Mouse (Mus musculus) kidney, postnatal 25 days (tissue): Measurements from ENCODE around the gene Dennd2d.
A peak's percentile ranks its signal among the peaks of the same experiment; 100 is the strongest.

ENCODE experiments used
- DNase-seq, 2 experiments: peaks; one replicate each; pipeline ENCODE4 v3.0.0; 2021; ENCODE audit warnings: mixed read lengths in 2 of 2

Gene Dennd2d

DNA sequence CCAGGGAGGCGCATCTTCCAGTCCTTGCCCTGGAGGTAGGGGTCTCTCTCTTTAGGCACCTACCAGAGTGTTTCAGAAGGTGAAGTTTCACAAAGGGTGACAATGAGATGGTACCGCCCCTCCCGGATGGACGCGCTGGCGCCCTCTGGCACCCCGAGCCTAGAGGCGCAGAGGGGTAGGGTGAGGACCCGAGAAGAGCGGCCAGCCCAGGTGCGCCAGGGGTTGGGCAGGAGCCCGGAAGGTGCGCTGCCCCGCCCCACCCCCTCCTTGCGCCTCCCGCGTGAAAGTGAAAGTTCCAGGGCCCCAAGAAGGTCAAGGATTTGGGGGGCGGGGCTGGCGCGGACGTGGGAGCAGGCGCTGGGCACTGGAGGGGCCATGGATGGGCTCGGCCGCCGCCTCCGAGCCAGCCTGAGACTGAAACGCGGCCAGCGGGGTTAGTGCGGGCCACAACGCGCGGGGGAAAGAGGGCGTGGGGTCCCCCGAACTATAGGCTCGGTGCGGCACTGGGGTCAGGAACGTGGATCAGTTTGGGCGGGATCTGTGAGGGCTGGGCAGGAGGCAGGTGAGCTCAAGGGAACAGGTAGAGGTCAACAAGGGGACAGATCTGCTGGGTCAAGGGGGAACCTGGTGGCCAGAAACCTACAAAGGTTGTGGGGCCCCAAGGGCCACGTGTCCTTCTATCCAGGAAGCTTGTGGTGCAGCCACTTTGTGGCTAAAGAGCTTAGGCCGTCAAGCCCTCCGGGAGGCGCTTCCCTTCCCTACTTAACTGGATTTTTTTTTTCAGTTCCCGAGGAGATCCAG is at the start of gene Dennd2d:
Gene Dennd2d (plus strand): TSS at position 125 of the 801 bp plus-strand sequence.
- DNase-seq = peak; percentile 67 to 81

DNA sequence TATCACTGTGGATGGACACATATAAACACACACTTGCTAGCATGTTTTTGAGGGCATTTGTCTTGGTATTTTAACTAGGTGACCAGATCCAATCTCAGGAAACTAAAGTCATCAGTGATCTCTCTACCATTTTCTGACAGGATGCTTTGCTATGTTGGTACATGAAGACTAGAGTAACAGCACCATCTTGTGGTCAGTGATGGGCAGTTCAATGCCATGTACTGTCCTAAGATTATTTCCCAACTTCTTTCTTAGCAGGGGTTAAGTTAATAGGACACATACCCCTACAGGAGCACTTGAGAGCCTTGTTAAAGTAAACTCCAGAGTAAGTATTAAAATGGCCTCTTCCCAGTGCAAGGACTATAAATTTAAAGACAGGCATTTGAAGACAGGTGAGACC is 33.6 kb upstream of the Dennd2d start:
- DNase-seq = peak; percentile 39 to 47

DNA sequence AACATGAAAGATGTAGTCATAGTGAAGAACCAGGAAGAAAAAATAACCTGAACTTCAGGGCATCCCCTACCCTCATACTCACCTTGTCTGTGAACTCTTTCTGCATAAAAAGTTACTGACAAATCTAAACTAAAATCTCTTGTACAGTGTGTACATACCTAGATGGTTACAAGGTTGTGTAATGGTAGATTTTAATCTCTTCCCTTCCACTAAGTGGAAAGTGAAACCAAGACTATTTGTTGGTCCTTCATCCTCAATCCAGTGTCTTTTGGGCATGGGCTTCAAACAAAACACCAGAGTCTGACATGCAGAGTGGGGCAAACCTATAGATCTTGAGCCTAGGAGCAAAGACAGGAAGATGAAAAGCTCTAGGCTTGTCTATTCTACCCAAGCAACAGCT is 33.2 kb upstream of the Dennd2d start:
- no peak for DNase-seq

DNA sequence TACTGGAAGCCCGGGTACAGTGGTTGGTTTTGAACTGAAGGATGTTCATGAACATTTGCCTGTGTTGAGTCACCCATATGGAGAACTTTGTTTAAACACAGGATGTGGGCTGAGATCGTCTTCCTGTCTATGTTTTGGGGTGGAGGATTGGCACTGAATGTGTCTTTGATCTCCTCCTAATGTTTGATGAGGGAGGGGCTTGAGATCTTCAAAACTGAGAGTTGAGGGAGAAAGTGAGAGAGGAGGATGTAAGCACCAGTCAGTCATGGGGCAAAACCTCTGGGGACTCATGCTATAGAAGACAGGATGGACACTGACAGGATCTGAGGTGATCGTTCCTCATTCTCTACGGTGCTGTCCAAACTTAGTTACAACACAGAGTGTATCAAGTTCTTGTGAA is 32.6 kb upstream of the Dennd2d start:
- no peak for DNase-seq

DNA sequence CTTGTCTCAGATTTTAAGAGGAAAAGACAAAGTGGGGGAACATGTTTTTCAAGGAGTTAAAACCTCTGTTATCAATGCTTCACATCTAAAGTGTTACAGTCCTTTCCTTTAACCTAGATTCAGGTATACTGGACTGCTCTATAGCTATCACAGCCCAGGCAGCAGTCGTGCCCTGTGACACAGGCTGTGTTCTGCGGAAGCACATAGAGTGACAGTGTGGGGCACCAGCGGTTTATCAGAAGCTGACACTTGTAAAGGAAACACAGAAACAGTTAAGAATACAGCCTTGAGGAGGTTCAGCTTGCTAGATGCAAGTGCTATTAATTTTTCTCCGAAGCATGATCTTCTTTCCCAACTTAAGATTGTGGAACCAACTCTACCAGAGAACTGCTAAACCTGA is 29.6 kb upstream of the Dennd2d start:
- no peak for DNase-seq

DNA sequence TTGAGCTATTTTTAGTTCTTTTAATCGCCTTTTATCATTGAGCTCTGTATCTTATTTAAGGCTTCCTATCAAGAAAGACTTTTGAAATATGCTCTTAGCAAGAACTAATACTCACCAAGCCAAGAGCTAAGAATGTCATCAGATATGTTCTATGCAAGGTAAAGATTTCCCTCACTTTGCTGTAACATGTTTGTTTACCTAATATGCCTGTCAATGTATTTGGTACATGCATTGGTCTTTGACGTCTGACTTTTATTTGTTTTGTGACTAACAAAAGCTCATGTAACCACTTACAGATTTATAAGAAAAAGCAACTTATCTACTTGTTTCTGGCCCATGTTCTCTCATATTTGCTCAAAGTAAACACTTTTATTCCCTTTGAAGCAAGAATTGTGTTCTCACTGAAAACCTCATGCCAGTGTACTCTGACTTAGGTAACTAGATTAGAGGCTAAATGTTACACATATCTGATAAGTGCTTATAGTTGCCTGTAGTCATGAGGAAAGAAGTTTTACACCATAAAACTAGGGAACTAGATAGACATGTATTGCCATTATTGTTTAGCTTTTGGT is 24.8 kb upstream of the Dennd2d start:
- DNase-seq = no peak

DNA sequence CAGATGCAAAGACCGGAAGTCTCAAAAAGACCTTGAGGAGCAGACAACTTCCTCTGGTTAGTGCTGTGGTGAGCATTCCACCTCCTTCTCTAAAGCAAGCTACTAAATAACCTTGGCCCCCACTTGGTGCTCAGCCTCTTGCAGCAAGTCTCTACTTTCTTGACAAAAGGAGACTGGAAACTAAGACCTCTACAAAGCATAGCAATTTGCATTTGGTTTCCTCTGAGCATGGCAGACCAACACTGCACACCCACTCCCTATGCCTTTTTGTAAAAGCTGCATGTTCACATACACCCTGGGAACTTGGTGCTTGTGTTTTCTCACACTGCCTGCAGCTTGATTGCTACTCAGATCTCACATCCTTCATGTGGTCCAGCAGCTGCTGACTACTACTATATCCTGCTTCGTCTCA is 20.1 kb upstream of the Dennd2d start:
- no peak for DNase-seq

DNA sequence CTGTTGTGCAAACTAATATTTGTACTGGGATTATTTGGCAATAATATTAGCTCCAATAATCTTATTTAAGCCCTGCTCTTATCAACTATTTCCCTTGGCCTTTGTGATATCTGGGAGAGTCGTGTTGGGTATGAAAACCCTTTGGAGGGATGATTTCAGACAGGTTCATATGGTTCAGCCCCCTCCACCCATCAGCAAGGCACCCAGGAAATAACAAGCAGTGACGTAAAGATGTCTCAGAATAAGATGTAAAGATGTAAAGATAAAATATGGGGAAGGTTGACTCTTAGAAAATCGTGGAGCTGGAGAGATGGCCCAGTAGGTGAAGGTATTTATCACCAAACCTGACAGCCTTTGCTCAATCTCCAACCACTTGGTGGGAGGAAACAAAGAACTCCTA is 19.7 kb upstream of the Dennd2d start:
- DNase-seq = no peak

DNA sequence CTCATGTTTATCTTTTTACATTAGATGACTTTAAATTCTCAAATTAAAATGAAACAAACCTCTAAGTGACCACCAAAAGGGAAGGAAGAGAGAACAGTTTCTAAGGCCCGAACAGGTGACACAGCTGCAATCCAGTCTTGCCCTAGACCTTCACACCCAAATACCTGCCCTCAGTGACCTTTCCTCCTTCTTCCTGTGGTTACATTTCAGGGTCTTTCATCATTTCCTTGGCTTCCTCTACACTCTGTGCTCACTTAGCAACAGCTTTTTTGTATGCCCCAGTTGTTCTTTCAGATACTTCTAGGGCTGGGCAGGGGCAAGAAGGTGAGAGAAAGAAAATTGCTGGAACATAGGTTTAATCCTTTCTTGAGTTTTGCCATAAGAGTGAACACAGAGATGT is 17.5 kb upstream of the Dennd2d start:
- no peak for DNase-seq

DNA sequence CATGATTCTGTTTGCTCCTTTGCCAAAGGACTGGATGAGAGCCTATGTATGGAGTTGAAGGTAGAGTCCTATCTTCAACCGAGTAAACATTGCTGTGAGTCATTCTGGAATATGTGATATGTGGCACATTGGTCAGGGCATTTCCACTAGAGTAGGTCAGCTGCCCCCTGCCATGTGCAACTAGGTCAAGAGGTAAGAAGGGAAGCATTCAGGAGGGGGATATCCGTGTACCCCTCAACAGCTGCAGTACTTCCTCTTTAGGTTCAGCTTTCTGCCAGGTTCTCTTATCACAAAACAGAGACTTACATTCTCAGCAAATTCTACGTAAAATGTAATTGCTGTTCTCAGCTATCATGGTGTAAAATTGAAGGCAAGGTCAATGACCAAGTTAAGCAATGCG is 8.0 kb upstream of the Dennd2d start:
- no peak for DNase-seq

DNA sequence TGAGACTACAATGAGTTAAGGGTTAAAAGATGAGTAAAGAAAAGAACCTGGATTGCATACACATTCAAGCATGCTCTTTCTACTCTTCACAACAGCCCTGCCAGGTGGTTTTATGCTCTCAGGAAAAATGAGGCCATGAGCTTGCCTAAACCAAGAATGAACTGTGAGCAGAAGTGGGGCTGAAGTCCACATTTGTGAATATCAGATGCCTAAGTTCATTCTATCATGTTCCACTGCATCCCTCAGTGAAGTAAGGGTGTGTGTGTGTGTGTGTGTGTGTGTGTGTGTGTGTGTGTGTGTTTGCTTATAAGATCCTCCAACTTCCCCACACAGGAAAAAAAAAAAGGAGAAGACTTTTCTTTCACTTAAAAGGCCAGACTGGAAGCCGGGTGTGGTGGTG is 5.3 kb upstream of the Dennd2d start:
- no peak for DNase-seq

DNA sequence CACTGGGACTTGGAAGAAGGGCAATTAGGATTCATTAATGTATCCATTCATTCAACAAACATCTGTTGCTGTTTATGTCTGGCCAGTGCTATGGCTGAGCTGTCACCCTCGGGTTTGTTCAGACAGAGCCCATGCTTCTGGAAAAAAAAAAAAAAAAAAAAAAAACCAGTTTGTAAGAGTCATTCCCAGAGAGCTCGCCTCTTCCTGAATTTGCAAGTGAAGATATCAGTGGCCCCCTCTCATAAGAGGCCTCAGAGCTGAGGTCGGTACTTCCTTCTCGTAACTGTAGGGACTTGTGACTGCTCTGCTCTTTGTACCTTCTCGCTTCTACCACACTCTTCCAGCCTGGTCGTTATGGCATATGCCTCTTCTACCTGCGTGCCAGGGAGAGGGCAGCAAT is 1.1 kb downstream of the Dennd2d start:
- no peak for DNase-seq

DNA sequence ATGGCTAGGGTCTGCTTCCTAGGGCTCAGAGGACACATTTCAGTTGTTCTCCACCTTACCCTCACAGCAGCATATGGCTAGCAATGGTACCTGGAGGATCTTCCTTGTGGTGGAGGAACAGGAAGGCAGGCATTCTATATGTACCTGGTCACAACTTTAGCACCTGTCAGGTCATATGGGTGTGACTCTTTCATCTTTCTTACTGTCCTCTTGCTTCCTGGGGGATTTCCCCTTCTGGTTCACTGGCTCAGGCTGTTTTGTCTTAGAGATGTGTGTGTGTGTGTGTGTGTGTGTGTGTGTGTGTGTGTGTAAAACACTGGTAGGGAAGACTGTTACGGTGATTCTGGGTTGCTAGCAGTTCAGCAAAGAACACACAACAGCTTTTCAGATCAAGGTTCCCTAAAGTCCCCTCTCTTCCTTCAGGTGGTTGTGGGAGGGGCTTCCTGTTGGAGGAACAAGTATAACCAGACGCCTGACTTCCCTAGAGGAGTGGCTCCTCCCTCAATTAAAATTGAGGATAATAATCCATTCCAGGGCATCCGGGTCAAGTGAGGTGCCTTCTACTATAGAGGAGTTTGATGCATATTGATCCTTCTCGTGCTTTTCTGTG is 1.7 kb downstream of the Dennd2d start:
- no peak for DNase-seq

DNA sequence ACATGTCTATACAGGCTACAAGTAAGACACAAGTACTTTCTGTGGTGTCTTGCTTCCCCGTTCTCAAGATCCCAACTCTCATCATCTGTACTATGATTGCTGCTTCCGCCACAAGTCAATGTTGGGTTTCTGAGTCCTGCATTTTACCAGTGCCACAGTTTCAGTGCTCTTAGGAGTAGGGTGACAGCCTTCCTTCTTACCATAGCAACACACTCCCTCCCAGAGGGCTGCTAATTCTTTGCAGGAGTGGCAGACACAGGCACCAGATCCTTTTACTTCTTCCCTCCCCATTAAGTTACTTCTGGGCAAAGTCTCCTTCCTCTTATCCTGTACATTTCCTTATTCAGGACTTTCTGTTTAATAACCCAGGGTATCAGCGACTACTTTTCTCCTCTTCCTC is 2.7 kb downstream of the Dennd2d start:
- no peak for DNase-seq

DNA sequence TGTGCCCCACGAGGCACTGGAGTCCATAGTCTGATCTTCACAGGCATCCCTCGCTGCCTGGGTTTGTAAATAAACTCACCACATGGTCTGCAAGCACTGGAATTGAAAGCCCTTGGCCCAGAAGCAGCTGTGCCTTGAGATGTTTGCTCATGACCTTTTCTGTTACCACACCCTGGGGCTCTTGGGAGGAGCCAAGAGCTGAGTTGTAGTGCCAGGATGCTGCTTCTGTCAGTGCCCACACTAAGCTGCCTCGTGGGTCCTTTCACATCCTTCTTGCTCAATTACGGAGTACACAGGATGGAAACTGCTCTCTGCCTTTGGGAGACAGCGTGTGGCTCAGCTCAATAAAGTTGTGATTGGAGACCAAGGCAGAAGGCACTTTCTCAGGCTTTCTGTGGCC is 3.6 kb downstream of the Dennd2d start:
- no peak for DNase-seq

DNA sequence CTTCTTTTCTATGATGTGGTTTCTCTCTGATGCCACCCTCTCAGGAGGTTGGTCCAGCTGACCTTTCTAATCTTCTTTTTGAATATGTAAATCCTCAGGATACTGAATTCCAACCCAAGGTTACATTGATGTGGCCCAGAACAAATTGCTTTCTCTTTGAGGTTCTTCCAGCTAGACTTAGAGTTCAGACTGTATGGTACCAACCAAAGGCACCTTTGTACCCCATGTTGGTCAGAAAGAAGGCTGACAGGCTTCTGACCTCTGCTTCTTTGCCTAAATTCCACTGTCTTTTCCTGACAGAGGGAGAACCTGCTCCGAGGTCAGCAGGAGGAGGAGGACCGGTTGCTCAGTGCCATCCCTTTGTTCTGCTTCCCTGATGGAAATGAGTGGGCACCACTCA is 5.3 kb downstream of the Dennd2d start:
- DNase-seq = no peak

DNA sequence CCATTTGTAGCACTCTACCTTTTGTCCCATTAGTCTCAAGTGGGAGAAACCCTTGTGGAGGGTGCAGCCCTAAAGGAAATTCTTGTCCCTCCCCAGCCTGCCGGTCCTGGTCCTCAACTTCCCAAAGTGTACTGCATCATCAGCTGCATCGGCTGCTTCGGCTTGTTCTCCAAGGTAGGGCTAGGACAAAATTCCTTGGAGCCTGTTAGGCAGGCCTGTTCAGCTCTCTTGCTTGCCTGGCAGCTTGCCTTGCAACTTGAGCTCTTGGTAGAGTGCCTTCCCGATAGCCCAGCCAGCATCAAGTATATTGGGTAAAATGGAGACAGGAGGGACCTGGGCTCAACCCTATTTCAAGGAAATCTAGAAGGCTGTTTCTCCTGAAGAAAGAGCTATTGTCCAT is 8.0 kb downstream of the Dennd2d start:
- DNase-seq = no peak

DNA sequence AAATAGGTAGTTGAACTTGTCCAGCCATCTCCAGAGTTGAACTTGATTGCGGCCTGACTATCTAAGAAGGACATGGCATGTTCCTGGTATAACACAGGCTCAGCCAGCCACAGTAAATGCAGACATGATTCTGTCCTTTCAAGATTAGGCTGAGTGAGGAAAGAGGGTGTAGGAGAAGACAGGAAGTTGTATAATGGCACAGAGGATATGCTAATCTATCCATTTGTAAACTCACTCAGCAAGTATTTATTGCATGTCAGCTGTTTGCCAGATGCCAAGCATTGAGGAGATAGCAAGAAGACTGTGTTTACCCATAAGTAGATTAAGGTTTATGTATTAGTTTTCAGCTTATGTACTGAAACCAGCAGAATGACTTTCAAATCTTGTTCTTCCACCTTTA is 10.5 kb downstream of the Dennd2d start:
- DNase-seq = no peak

DNA sequence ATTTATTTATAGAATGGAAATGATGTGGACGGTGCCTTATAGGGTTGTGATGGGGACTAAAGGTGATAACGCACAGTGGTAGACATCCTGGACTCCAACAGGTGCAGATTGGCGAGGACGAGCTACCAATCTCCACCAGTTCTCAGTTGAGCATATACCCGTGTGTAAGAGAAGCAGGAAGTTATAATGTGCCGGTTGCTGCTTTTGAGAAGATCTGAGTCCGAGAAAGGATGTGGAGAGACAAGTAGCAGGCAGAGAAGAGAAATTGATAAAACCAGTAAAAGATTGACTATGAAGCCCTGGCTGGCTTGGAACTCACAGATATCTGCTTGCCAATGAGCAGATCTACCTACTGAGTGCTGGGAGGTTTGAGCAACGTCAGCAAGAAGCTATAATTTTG is 11.0 kb downstream of the Dennd2d start:
- DNase-seq = no peak

DNA sequence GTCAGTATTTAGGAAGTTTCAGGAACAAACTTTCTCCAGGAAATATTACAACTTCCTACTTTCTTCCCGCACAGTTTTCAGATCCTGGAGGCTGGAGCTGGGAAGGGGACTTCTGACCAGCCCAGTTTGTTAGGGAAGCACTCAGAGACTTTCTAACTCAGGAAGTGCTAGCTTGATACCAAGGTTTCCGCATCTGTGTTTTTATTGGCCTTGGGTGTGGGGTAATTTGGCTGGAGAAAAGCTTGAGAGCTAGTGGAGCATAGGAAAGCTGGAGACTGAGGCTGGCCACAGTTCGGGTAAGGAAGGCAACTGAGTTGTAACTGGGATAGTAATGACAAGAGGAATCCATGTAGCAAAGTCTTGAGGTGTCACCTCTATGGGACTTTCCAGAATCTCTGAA is 11.7 kb downstream of the Dennd2d start:
- DNase-seq = no peak

DNA sequence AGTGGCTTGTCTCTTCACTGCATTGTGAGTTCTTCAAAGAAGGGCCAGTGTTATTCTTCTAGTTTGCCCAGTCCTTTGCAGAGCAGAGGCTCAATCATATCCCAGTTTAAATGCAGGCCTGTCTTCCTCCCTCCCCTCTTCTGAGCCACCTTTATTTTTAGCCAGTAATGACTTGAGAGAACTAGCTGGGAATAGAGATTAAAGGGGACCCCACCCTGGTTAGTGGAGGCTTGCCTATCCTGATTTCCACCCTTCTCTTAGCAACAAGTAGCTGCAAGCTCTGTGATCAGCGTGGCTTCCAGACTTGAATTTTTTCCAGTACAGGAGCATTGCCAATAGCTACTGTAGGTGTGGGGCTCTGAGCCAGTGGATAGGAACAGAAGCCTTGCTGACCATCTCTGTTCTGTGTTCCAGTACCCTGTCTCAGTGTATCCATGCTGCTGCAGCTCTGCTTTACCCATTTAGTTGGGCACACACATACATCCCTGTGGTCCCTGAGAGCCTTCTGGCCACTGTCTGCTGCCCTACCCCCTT is 12.3 kb downstream of the Dennd2d start:
- DNase-seq = no peak

DNA sequence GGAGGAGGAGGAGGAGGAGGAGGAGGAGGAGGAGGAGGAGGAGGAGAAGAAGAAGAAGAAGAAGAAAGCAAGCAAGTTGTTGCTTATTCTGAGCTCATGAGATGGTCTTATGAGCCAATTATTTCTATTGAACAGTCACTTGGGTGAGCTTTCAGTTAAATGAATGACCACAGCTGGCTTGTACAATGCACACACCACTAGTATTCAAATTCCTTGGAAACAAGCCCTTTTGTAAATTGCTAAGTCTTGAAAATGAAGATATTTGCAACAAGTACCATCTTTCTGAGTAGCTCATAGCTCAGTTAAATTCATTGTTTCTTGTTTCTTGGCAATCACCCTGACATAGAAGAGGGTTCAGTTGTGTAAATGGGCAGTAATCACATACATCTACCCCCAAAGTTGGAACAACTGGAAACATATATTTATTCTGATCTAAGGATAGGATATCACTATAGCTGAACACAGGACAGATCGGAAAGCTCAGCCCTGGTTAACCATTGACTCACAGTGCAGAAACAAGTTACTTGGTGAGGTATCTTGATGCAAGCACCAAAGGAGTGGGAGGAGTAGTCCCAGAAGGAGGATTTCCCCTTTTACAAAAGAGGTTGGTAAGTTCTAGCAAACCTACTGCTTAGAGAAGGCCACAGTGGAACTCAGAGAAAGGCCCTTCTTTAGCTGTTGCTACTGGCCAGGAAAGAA is 13.3 kb downstream of the Dennd2d start:
- DNase-seq = no peak

DNA sequence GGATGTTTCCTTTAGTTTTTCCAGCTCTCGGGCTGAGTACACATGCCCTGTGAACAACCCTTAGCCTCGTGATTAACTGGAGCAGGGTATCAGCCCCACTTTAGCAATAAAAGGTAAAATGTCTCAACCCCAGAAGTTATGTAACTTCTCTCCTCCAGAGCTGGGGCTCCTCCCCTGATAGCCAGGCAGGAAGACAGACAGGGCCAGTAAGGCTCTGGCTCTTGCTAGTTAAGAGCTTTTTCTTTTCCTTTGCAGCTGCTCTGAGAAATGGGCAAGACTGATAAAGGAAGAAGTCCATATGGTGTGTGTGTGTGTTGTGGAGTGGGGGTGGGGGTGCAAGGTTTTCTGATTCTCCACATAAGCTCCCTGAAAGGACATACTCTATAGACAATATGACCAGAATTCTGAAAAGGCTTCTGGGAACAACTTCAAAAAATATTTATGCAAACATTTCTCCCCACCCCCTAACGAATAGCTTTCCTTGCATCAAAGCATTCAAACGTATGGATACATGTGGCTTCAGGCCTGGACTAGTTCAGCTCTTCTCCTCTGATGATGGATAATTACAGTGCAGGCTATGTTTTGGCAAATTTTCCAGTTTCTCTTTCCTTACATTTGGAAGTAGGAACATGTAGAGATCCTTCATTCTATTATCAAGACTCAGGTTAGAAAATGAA is 14.0 kb downstream of the Dennd2d start:
- no peak for DNase-seq
